Mouse (Mus musculus): ENCODE data around the gene Ptprs.

- no peak for TF ChIP-seq CTCF (IDR thresholded peaks at IDR 0.05; ENCODE audit: insufficient read depth, low read length)
- no peak for TF ChIP-seq POLR2A (IDR thresholded peaks at IDR 0.05; ENCODE audit: borderline replicate concordance, extremely low read depth, low read depth, low read length)
Observed at GRCm38 (mm10) chr17:56400221-56400620, 76.1 kb downstream of the Ptprs start.

Measured in lung, adult 2 months (tissue).